33 mouse cellular contexts compared by ENCODE assay signal in the genomic region with DNA sequence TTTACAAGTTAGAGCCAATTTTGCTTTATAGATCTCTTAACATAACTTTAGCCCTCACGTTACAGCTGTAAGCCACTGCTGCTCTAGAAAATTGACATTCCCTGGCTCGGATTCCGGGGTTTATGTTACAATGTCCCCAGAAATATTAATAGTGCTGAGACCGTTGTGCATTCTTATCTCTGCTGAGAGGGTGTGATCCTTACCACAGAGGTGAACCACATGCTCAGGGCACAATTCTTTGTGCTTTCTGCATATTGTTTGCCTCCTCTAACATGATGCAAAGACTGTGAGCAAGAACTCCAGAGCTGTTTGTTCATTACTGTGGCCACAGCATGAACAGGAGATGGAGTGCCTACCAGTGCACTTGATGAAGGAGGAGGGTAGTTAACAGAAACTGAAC. TPM values are rescaled to one million over a fixed set of nuclear protein-coding genes. Genes with fewer than 3 reads are reported as not detected.
A peak's percentile ranks its signal among the peaks of the same experiment; 100 is the strongest.
DNase-seq lines count a peak whose midpoint lies in the region; ATAC-seq and TF ChIP-seq lines count a peak whose summit lies in the region.
"Had no signal": no experiment of that assay in that cellular context is flagged by ENCODE, and none has a peak within 500 bp of the region (broad histone marks: within the 10 kb centered on the region; RNA-seq: fewer than 3 reads in every experiment).

No protein-coding gene starts in this region.

- H3K27ac ChIP-seq in liver, embryonic 16.5 days (ENCODE audit: low read length), result no peak overlapping the region
- H3K27ac ChIP-seq in lung, postnatal 0 days (ENCODE audit: low read length), result no peak overlapping the region
- no peak overlapping the region for H3K27ac ChIP-seq in forebrain, embryonic 13.5 days
- H3K27ac ChIP-seq: embryonic facial prominence, embryonic 13.5 days; hindbrain, embryonic 12.5 days; hindbrain, postnatal 0 days; intestine, embryonic 15.5 days; kidney, postnatal 0 days; midbrain, embryonic 15.5 days; neural tube, embryonic 15.5 days; stomach, embryonic 15.5 days had no signal

- no peaks in the 10 kb centered on the region for H3K9me3 ChIP-seq in liver, embryonic 16.5 days (replicated peaks; ENCODE audit: control insufficient read depth, low read length)
- H3K9me3 ChIP-seq in lung, postnatal 0 days (ENCODE audit: low read length), result no peaks in the 10 kb centered on the region
- H3K9me3 ChIP-seq in forebrain, embryonic 13.5 days (replicated peaks), result no peaks in the 10 kb centered on the region
- H3K9me3 ChIP-seq: embryonic facial prominence, embryonic 13.5 days; hindbrain, embryonic 12.5 days; intestine, embryonic 15.5 days; midbrain, embryonic 15.5 days; neural tube, embryonic 15.5 days; stomach, embryonic 15.5 days had no signal

- no peak for TF ChIP-seq EP300 in lung, postnatal 0 days (IDR thresholded peaks at IDR 0.05)

- no peaks in the 10 kb centered on the region for H3K27me3 ChIP-seq in liver, embryonic 16.5 days (ENCODE audit: control insufficient read depth, insufficient read depth, low read depth, low read length)
- H3K27me3 ChIP-seq in lung, postnatal 0 days (replicated peaks; ENCODE audit: insufficient read depth, low read length), result no peaks in the 10 kb centered on the region
- no peaks in the 10 kb centered on the region for H3K27me3 ChIP-seq in forebrain, embryonic 13.5 days
- H3K27me3 ChIP-seq: CH12.LX; embryonic facial prominence, embryonic 13.5 days; hindbrain, embryonic 12.5 days; intestine, embryonic 15.5 days; midbrain, embryonic 15.5 days; neural tube, embryonic 15.5 days; Patski; stomach, embryonic 15.5 days had no signal

- no peak overlapping the region for H3K9ac ChIP-seq in liver, embryonic 16.5 days (ENCODE audit: low read depth, low read length)
- H3K9ac ChIP-seq in lung, postnatal 0 days (replicated peaks; ENCODE audit: low read depth), result no peak overlapping the region
- no peak overlapping the region for H3K9ac ChIP-seq in forebrain, embryonic 13.5 days
- H3K9ac ChIP-seq: embryonic facial prominence, embryonic 13.5 days; hindbrain, embryonic 12.5 days; intestine, embryonic 15.5 days; lung, embryonic 14.5 days; midbrain, embryonic 15.5 days; neural tube, embryonic 15.5 days; stomach, embryonic 15.5 days had no signal

- H3K4me1 ChIP-seq in liver, embryonic 16.5 days (ENCODE audit: control insufficient read depth, low read depth, low read length), result peaks cover 3% of the 10 kb centered on the region
- H3K4me1 ChIP-seq in lung, postnatal 0 days (ENCODE audit: insufficient read depth, low read depth, low read length), result no peaks in the 10 kb centered on the region
- H3K4me1 ChIP-seq in forebrain, embryonic 13.5 days, result no peaks in the 10 kb centered on the region
- H3K4me1 ChIP-seq: embryonic facial prominence, embryonic 13.5 days; hindbrain, embryonic 12.5 days; intestine, embryonic 15.5 days; midbrain, embryonic 15.5 days; neural tube, embryonic 15.5 days; stomach, embryonic 15.5 days had no signal

- TF ChIP-seq CTCF in lung, postnatal 0 days (IDR thresholded peaks at IDR 0.05), result no peak

- peak; percentile 59 for ATAC-seq in erythroid progenitor cell, adult 5-6 weeks (replicated peaks; ENCODE audit: low FRiP score, poor library complexity, severe bottlenecking)
- 0 out of 2 replicates have a peak, but pooled peaks have one; percentile 32 for ATAC-seq in liver, embryonic 16.5 days (ENCODE audit: low read depth)
- ATAC-seq in megakaryocyte-erythroid progenitor cell, adult 5-6 weeks (replicated peaks; ENCODE audit: low FRiP score, low TSS enrichment, poor library complexity, severe bottlenecking), result peak; percentile 94
- no peak for ATAC-seq in lung, postnatal 0 days
- no peak for ATAC-seq in forebrain, embryonic 13.5 days
- ATAC-seq: hindbrain, postnatal 0 days; intestine, embryonic 15.5 days; midbrain, embryonic 15.5 days; Patski had no signal

- H3K4me3 ChIP-seq in liver, embryonic 16.5 days (ENCODE audit: low read depth, low read length), result no peak overlapping the region
- no peak overlapping the region for H3K4me3 ChIP-seq in lung, postnatal 0 days (ENCODE audit: low read depth, low read length)
- H3K4me3 ChIP-seq in forebrain, embryonic 13.5 days, result no peak overlapping the region
- H3K4me3 ChIP-seq: embryonic facial prominence, embryonic 13.5 days; hindbrain, embryonic 12.5 days; intestine, embryonic 15.5 days; midbrain, embryonic 15.5 days; neural tube, embryonic 15.5 days; stomach, embryonic 15.5 days had no signal

- WGBS in liver, embryonic 16.5 days (ENCODE audit: insufficient replicate concordance), result 23% methylated on average over 4 of the region's 4 CpGs
- WGBS in lung, postnatal 0 days, result 77% methylated on average over 4 of the region's 4 CpGs
- 91% methylated on average over 4 of the region's 4 CpGs for WGBS in forebrain, embryonic 13.5 days

- DNase-seq in CD4-positive helper T cell, adult 2 months (ENCODE audit: low read depth, low spot score), result peak; percentile 33
- no peak for DNase-seq in lung, postnatal 0 days (ENCODE audit: low spot score)
- no peak for DNase-seq in B cell, adult 2 months
- DNase-seq: adrenal gland, postnatal 14 days; cerebellum, adult 11 months; cerebellum, adult 9-11 months; gastrocnemius, postnatal 14 days; heart, adult 11 months; heart, postnatal 36 days; kidney, adult 2 months; kidney, postnatal 4 days; left cerebral cortex, postnatal 4 days; lung, embryonic 14.5 days; retina, postnatal 1 day; right cerebral cortex, postnatal 14 days; thymus, postnatal 25 days had no signal

- no peaks in the 10 kb centered on the region for H3K36me3 ChIP-seq in liver, embryonic 16.5 days (ENCODE audit: control insufficient read depth, insufficient read depth)
- no peaks in the 10 kb centered on the region for H3K36me3 ChIP-seq in lung, postnatal 0 days (ENCODE audit: insufficient read depth, low read length)
- peaks cover 8% of the 10 kb centered on the region; the same call in 1 of the 2 replicates for H3K36me3 ChIP-seq in forebrain, embryonic 13.5 days (ENCODE audit: poor library complexity, severe bottlenecking)
- H3K36me3 ChIP-seq: intestine, embryonic 15.5 days; stomach, embryonic 15.5 days had no signal

- no peak overlapping the region for H3K4me2 ChIP-seq in liver, embryonic 16.5 days (ENCODE audit: low read depth, low read length)
- no peak overlapping the region for H3K4me2 ChIP-seq in lung, postnatal 0 days (replicated peaks; ENCODE audit: low read depth, low read length)
- H3K4me2 ChIP-seq in forebrain, embryonic 13.5 days, result no peak overlapping the region
- H3K4me2 ChIP-seq: embryonic facial prominence, embryonic 13.5 days; heart, embryonic 11.5 days; hindbrain, embryonic 12.5 days; intestine, embryonic 15.5 days; lung, embryonic 14.5 days; midbrain, embryonic 15.5 days; neural tube, embryonic 15.5 days; stomach, embryonic 15.5 days had no signal

RNA-seq across cellular contexts. Expression of a gene that starts 16.4 kb away (rescaled TPM):
- total RNA-seq in erythroid progenitor cell, adult 5-6 weeks (2015; ENCODE audit: low replicate concordance), result 10.5 and 13.0 TPM in 2 replicates
- total RNA-seq in erythroid progenitor cell, adult 5-6 weeks (2017; ENCODE audit: low replicate concordance), result 4.1 and 11.6 TPM in 2 replicates
- 15.2 and 22.0 TPM in 2 replicates for polyA plus RNA-seq in liver, embryonic 16.5 days (2015; fragmentation: Nextera tagmentation; extraction: Ambion mirVana)
- 51.5 and 62.2 TPM in 2 replicates for total RNA-seq in megakaryocyte-erythroid progenitor cell, adult 5-6 weeks (2014; fragmentation: Nextera tagmentation)
- total RNA-seq in megakaryocyte-erythroid progenitor cell, adult 5-6 weeks (2017), result 35.7 and 72.0 TPM in 2 replicates
- polyA plus RNA-seq in lung, postnatal 0 days (2015; fragmentation: Nextera tagmentation; extraction: Ambion mirVana), result 36.8 and 37.3 TPM in 2 replicates
- 57.7 and 64.1 TPM in 2 replicates for polyA plus RNA-seq in forebrain, embryonic 13.5 days (2015; fragmentation: Nextera tagmentation; extraction: Ambion mirVana)

RNA-seq across cellular contexts. Expression of a gene that starts 29.5 kb away (rescaled TPM):
- total RNA-seq in erythroid progenitor cell, adult 5-6 weeks (2015; ENCODE audit: low replicate concordance), result 9.7 and 10.9 TPM in 2 replicates
- total RNA-seq in erythroid progenitor cell, adult 5-6 weeks (2017; ENCODE audit: low replicate concordance), result 1.1 and 3.5 TPM in 2 replicates
- 0.76 and 0.88 TPM in 2 replicates for polyA plus RNA-seq in liver, embryonic 16.5 days (2015; fragmentation: Nextera tagmentation; extraction: Ambion mirVana)
- total RNA-seq in megakaryocyte-erythroid progenitor cell, adult 5-6 weeks (2014; fragmentation: Nextera tagmentation), result not detected in 2 replicates
- total RNA-seq in megakaryocyte-erythroid progenitor cell, adult 5-6 weeks (2017), result not detected in 2 replicates
- 4.2 TPM in 2 replicates for polyA plus RNA-seq in lung, postnatal 0 days (2015; fragmentation: Nextera tagmentation; extraction: Ambion mirVana)
- polyA plus RNA-seq in forebrain, embryonic 13.5 days (2015; fragmentation: Nextera tagmentation; extraction: Ambion mirVana), result not detected in 2 replicates
- total RNA-seq: CH12.LX; ES-E14; gastrocnemius, postnatal 14 days; hindbrain, postnatal 0 days had no signal
- polyA plus RNA-seq: embryonic facial prominence, embryonic 13.5 days; forebrain, embryonic 11.5 days; heart, embryonic 11.5 days; hindbrain, embryonic 12.5 days; midbrain, embryonic 15.5 days; neural tube, embryonic 15.5 days had no signal

Comparison
In these comparisons a context has a peak if more than half of its experiments do, and no peak if none do; other contexts are left out.
1. ATAC-seq: peak in erythroid progenitor cell, adult 5-6 weeks (single experiment), liver, embryonic 16.5 days (single experiment) and megakaryocyte-erythroid progenitor cell, adult 5-6 weeks (single experiment); none in lung, postnatal 0 days (single experiment) and forebrain, embryonic 13.5 days (single experiment).